Mouse (Mus musculus) CD4-positive, CD25-positive, alpha-beta regulatory T cell, adult 4 months (primary cell): Measurements from ENCODE around the gene Bbs9. TPM values are rescaled to one million over a fixed set of nuclear protein-coding genes. Genes with fewer than 3 reads are reported as not detected.
A peak's percentile ranks its signal among the peaks of the same experiment; 100 is the strongest.

Experiments used
- ATAC-seq: one replicate; pipeline ENCODE4 v1.8.0; 2017
- polyA plus RNA-seq, 2 experiments: library from polyadenylated mRNA; unstranded; fragments of 100-300 nt; shearing (Covaris generic); gene quantifications; one replicate each; pipeline ENCODE4 v1.2.1; 2017

The Bbs9 gene
- polyA plus RNA-seq, 2 experiments from 2014 or later, result 16.7 to 17.4 TPM

- peak; percentile 80 for ATAC-seq
These were observed 7.2 kb upstream of the Bbs9 start for GRCm38 (mm10) chr9:22468170-22468898.

- ATAC-seq, result no peak
These were observed 6.6 kb upstream of the Bbs9 start for GRCm38 (mm10) chr9:22468899-22469259.

GRCm38 (mm10) chr9:22469643-22470042 lies 5.9 kb upstream of the Bbs9 start, which contains the start of gene Rp9:
Rp9 (minus strand) TSS chr9:22469743.
- no peak for ATAC-seq

- ATAC-seq, result no peak
These were observed 750 bp downstream of the Bbs9 start for GRCm38 (mm10) chr9:22476265-22476664.

GRCm38 (mm10) chr9:22478946-22479345 lies 3.4 kb downstream of the Bbs9 start:
- no peak for ATAC-seq

- ATAC-seq, result no peak
These were observed 8.5 kb downstream of the Bbs9 start for GRCm38 (mm10) chr9:22483866-22484561.

GRCm38 (mm10) chr9:22484562-22485308 lies 9.2 kb downstream of the Bbs9 start:
- no peak for ATAC-seq

- no peak for ATAC-seq
These were observed 10.7 kb downstream of the Bbs9 start for GRCm38 (mm10) chr9:22486211-22486610.

- ATAC-seq, result no peak
These were observed 13.4 kb downstream of the Bbs9 start for GRCm38 (mm10) chr9:22488963-22489362.

- ATAC-seq, result no peak
These were observed 18.8 kb downstream of the Bbs9 start for GRCm38 (mm10) chr9:22494203-22494807.

GRCm38 (mm10) chr9:22495133-22495532 lies 19.6 kb downstream of the Bbs9 start:
- no peak for ATAC-seq

- ATAC-seq, result no peak
These were observed 21.7 kb downstream of the Bbs9 start for GRCm38 (mm10) chr9:22497021-22497767.

GRCm38 (mm10) chr9:22502972-22503371 lies 27.5 kb downstream of the Bbs9 start:
- ATAC-seq, result no peak

- no peak for ATAC-seq
These were observed 28.1 kb downstream of the Bbs9 start for GRCm38 (mm10) chr9:22503581-22503980.

GRCm38 (mm10) chr9:22505574-22505973 lies 30.1 kb downstream of the Bbs9 start:
- ATAC-seq, result no peak

GRCm38 (mm10) chr9:22515076-22515475 lies 39.6 kb downstream of the Bbs9 start:
- ATAC-seq, result no peak

- ATAC-seq, result no peak
These were observed 43.0 kb downstream of the Bbs9 start for GRCm38 (mm10) chr9:22518394-22519041.

- no peak for ATAC-seq
These were observed 47.9 kb downstream of the Bbs9 start for GRCm38 (mm10) chr9:22523460-22523859.

GRCm38 (mm10) chr9:22530734-22531489 lies 55.4 kb downstream of the Bbs9 start:
- ATAC-seq, result no peak

- ATAC-seq, result no peak
These were observed 56.6 kb downstream of the Bbs9 start for GRCm38 (mm10) chr9:22532112-22532511.
